Mouse (Mus musculus): ENCODE data around the gene Exo5. TPM values are rescaled to one million over a fixed set of nuclear protein-coding genes. Genes with fewer than 3 reads are reported as not detected.
A peak's percentile ranks its signal among the peaks of the same experiment; 100 is the strongest.

Gene Exo5
- polyA plus RNA-seq, 1 experiment from 2014 or later = 23.8 TPM

DNA sequence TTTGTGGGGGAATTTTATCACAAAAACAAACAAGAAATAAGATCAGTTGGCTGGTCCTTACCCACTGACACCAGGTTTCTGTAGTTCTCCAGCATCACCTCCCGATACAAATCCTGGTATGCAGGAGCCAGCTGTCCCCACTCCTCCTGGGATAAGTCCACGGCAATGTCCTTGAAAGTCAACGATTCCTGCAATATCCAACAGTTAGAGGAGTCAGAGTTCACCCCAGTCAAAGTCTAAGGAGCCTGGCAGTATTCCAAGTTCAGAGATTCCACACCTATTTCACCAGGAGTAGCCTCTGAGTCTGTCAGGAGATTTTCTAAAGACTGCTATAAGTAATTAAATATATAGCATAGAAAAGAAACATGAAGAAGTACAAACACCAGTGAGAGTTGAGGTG lies 10.2 kb upstream of the Exo5 start:
- Histone ChIP-seq H3K9ac (no peak overlapping the region), H3K27me3 (replicated peaks) (no peaks in the 10 kb centered on the region), H3K36me3 (0 out of 2 replicates have a peak, but pooled peaks cover 4% of the 10 kb centered on the region), H3K9me3 (no peaks in the 10 kb centered on the region), H3K27ac (no peak overlapping the region), H3K4me1 (replicated peaks) (no peaks in the 10 kb centered on the region), H3K4me3 (replicated peaks) (no peak overlapping the region), H3K4me2 (replicated peaks) (no peak overlapping the region)
- peak; percentile 73 for ATAC-seq
- 56% methylated on average over 3 of the region's 3 CpGs for WGBS

DNA sequence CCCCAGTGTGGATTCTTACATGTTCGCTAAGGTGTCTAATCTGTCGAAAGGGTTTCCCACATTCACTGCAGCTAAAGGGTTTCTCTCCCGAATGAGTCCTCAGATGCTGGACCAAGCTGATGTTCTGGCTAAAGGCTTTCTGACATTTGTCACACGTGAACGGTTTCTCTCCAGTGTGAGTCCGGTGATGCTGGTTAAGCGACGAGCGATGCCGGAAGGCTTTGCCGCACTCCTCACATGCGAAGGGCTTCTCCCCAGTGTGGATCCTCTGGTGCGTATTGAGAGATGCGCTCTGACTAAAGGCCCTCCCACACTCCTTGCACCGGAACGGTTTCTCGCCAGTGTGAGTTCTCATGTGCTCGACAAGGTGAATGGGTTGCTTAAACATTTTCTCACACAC lies 5.9 kb upstream of the Exo5 start:
- no peak overlapping the region for H3K9ac ChIP-seq
- WGBS = 95% methylated on average over 18 of the region's 18 CpGs
- H3K4me3 ChIP-seq (replicated peaks) = no peak overlapping the region
- H3K27me3 ChIP-seq (replicated peaks) = no peaks in the 10 kb centered on the region
- no peak overlapping the region for H3K27ac ChIP-seq
- H3K4me1 ChIP-seq (replicated peaks) = no peaks in the 10 kb centered on the region
- ATAC-seq = no peak
- H3K4me2 ChIP-seq (replicated peaks) = no peak overlapping the region
- H3K36me3 ChIP-seq = 0 out of 2 replicates have a peak, but pooled peaks cover 4% of the 10 kb centered on the region
- H3K9me3 ChIP-seq = no peaks in the 10 kb centered on the region

GRCm38 (mm10) chr4:120928686-120929085 lies 3.9 kb upstream of the Exo5 start:
- H3K27ac ChIP-seq = no peak overlapping the region
- H3K9me3 ChIP-seq = no peaks in the 10 kb centered on the region
- H3K4me2 ChIP-seq (replicated peaks) = no peak overlapping the region
- no peak for ATAC-seq
- 76% methylated on average over 3 of the region's 3 CpGs for WGBS
- 0 out of 2 replicates have a peak, but pooled peaks cover 4% of the 10 kb centered on the region for H3K36me3 ChIP-seq
- no peak overlapping the region for H3K9ac ChIP-seq
- no peaks in the 10 kb centered on the region for H3K27me3 ChIP-seq (replicated peaks)
- H3K4me1 ChIP-seq (replicated peaks) = no peaks in the 10 kb centered on the region; the same call in 1 of the 2 replicates
- no peak overlapping the region for H3K4me3 ChIP-seq (replicated peaks)

- Histone ChIP-seq H3K4me2 (replicated peaks) (peak overlapping the region; percentile 78), H3K27me3 (replicated peaks) (no peaks in the 10 kb centered on the region), H3K27ac (peak overlapping the region; percentile 94), H3K36me3 (peaks cover 16% of the 10 kb centered on the region), H3K4me1 (replicated peaks) (no peaks in the 10 kb centered on the region; the same call in 1 of the 2 replicates), H3K9me3 (no peaks in the 10 kb centered on the region), H3K4me3 (replicated peaks) (peak overlapping the region; percentile 61), H3K9ac (no peak overlapping the region)
- peak; percentile 75 for ATAC-seq
- 12% methylated on average over 3 of the region's 3 CpGs for WGBS
Observed at GRCm38 (mm10) chr4:120925386-120925785, 569 bp upstream of the Exo5 start.

DNA sequence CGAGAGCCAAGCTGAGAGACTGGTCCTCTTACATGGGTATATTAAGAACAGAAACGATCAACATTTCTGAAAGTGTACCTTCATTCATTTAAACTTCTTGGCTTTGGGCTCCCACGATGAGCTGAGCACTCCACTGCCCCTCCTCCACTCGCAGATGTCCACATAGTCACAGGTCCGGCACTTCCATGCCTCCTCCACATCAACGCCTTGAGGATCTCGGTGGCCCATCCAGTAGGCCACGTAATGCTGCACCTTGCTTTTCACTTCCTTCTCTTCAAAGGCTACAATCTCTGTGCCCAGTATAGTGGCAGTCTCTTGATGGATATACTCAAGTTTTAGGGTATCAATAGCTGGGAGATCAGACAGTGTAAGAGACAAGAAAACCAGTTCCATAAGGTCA lies 3.4 kb downstream of the Exo5 start:
- WGBS = 92% methylated on average over 8 of the region's 8 CpGs
- no peak overlapping the region for H3K27ac ChIP-seq
- H3K4me1 ChIP-seq (replicated peaks) = no peaks in the 10 kb centered on the region; the same call in 1 of the 2 replicates
- H3K27me3 ChIP-seq (replicated peaks) = no peaks in the 10 kb centered on the region
- H3K4me2 ChIP-seq (replicated peaks) = no peak overlapping the region
- no peak overlapping the region for H3K4me3 ChIP-seq (replicated peaks)
- peaks cover 19% of the 10 kb centered on the region for H3K36me3 ChIP-seq
- ATAC-seq = no peak
- no peaks in the 10 kb centered on the region for H3K9me3 ChIP-seq
- no peak overlapping the region for H3K9ac ChIP-seq

GRCm38 (mm10) chr4:120914501-120914900 lies 10.3 kb downstream of the Exo5 start:
- WGBS = 82% methylated on average over 4 of the region's 4 CpGs
- Histone ChIP-seq H3K9me3 (no peaks in the 10 kb centered on the region), H3K4me2 (replicated peaks) (no peak overlapping the region), H3K36me3 (no peaks in the 10 kb centered on the region), H3K27me3 (replicated peaks) (no peaks in the 10 kb centered on the region), H3K4me3 (replicated peaks) (no peak overlapping the region), H3K27ac (no peak overlapping the region), H3K4me1 (replicated peaks) (no peaks in the 10 kb centered on the region), H3K9ac (no peak overlapping the region)
- no peak for ATAC-seq

DNA sequence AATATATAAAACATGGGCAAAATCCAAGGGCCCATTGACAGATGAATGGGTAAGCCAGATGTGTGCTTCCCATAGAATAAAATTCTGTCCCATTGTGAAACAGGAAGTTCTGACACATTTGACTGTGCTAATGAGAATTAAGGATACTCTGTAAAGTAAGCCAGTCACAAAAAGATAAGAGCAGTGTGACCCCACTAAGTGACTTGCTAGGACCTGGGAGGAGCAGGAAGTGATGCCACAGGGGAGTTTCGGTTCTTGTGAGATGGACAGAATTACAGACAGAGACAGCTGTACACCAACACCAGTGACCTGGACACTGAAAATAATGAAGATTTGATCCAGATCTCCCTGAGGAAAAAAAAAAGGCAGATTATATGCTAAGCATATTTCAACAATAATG lies 11.0 kb downstream of the Exo5 start:
- no peak for ATAC-seq
- 71% methylated on average over 1 of the region's 1 CpGs for WGBS

DNA sequence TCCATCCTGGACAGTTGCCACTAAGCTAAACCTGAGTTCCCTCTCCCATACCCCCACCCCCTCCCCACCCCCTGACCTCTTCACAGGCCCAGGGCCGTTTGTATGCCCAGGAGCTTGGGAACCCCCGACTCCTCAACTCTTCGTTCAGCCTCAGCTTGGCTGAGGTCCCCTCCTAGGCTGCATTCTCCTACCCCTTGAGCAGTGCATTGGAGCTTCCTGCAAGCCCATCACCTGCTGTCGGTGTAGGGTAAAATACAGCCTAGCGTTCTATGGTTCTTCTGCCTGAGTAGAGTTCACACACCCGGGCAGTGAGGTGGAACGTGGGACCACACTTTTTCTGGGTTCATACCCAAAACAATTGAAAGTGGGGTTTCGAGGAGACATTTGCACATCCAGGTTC lies 11.4 kb downstream of the Exo5 start:
- Histone ChIP-seq H3K36me3 (no peaks in the 10 kb centered on the region), H3K9me3 (no peaks in the 10 kb centered on the region), H3K4me3 (replicated peaks) (no peak overlapping the region), H3K4me1 (replicated peaks) (no peaks in the 10 kb centered on the region), H3K27ac (no peak overlapping the region), H3K4me2 (replicated peaks) (no peak overlapping the region), H3K9ac (no peak overlapping the region), H3K27me3 (replicated peaks) (no peaks in the 10 kb centered on the region)
- 61% methylated on average over 8 of the region's 8 CpGs for WGBS
- ATAC-seq = no peak

More for the DNA sequence above, 11.0 kb downstream of the Exo5 start:
- Histone ChIP-seq H3K36me3 (no peaks in the 10 kb centered on the region), H3K27me3 (replicated peaks) (no peaks in the 10 kb centered on the region), H3K27ac (no peak overlapping the region), H3K4me2 (replicated peaks) (no peak overlapping the region), H3K4me1 (replicated peaks) (no peaks in the 10 kb centered on the region), H3K9me3 (no peaks in the 10 kb centered on the region), H3K4me3 (replicated peaks) (no peak overlapping the region), H3K9ac (no peak overlapping the region)

DNA sequence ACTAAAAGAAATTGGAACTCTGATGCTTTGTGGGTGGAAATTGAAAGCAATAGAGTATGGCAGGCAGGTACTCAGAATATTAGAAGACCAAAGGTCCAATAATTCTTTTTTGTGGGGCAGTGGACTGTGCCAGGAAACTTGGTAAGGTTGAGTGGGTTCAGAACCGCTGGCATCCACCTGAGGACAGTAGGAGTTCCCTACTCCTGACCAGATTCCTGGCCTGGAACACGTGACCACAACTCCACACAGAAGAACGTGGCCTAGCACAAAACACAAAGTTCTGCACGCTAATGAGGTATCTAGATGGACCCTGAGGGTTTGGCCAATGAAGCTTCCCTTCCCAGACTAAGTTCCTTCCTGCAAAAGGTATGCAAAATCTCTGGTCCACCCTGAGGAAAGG lies 12.0 kb downstream of the Exo5 start:
- H3K4me3 ChIP-seq (replicated peaks) = no peak overlapping the region
- no peak for ATAC-seq
- no peak overlapping the region for H3K4me2 ChIP-seq (replicated peaks)
- H3K9ac ChIP-seq = no peak overlapping the region
- no peak overlapping the region for H3K27ac ChIP-seq
- H3K27me3 ChIP-seq (replicated peaks) = no peaks in the 10 kb centered on the region
- 57% methylated on average over 4 of the region's 4 CpGs for WGBS
- H3K9me3 ChIP-seq = no peaks in the 10 kb centered on the region
- no peaks in the 10 kb centered on the region for H3K36me3 ChIP-seq
- no peaks in the 10 kb centered on the region for H3K4me1 ChIP-seq (replicated peaks)

DNA sequence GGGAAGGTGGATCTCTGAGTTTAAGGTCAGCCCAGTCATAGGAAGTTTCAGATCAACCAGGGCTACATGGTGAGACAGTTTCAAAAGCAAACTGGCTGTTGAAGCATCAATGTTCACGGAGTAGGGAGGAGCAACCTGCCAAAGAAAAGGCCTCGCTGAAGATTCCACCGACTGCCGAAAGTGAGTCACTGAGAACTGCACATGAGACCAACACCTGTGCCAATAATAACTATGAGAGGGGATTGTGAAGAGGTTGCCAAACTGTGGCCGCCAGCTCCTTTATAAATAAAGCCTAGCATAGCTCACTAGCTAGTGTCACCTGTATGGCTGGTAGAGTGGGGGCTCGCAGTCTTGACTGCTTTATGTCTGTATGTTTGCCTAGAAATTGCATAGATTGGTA lies 13.7 kb downstream of the Exo5 start:
- Histone ChIP-seq H3K4me1 (replicated peaks) (no peaks in the 10 kb centered on the region), H3K9ac (no peak overlapping the region), H3K4me3 (replicated peaks) (no peak overlapping the region), H3K27ac (no peak overlapping the region), H3K4me2 (replicated peaks) (no peak overlapping the region), H3K9me3 (no peaks in the 10 kb centered on the region), H3K36me3 (no peaks in the 10 kb centered on the region), H3K27me3 (replicated peaks) (no peaks in the 10 kb centered on the region)
- 83% methylated on average over 6 of the region's 6 CpGs for WGBS
- ATAC-seq = no peak

DNA sequence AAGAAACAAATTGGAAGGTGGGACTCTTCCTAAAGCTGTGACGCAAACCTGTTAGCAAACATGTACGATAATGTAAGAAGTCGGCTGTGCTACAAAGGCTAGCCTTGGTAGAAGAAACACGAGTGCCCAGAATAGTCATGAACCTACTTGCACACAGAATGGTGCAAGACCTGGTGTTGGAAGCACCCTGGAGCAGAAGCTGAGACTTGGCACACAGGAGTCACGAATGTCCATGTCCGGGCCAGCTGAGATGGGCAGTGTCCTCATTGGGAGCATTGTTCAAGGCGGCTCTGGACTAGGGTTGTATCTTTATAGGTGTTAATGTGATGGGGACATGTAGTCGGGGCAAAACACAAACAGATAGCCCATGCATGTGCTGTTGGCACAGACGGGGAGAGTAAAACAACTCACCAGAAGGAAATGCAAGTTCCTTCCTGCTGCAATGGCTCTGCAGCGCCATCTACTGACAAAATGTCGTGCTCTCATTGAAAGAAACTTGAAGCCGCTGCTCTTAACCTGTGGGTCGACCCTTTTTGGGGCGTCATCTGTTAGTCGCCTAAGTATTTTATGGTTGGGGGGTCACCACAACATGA lies 15.2 kb downstream of the Exo5 start:
- no peak for ATAC-seq
- no peak overlapping the region for H3K4me2 ChIP-seq (replicated peaks)
- H3K9me3 ChIP-seq = no peaks in the 10 kb centered on the region
- H3K27me3 ChIP-seq (replicated peaks) = no peaks in the 10 kb centered on the region
- H3K4me3 ChIP-seq (replicated peaks) = no peak overlapping the region
- H3K36me3 ChIP-seq = no peaks in the 10 kb centered on the region
- no peaks in the 10 kb centered on the region for H3K4me1 ChIP-seq (replicated peaks)
- WGBS = 32% methylated on average over 15 of the region's 15 CpGs
- no peak overlapping the region for H3K27ac ChIP-seq
- no peak overlapping the region for H3K9ac ChIP-seq

DNA sequence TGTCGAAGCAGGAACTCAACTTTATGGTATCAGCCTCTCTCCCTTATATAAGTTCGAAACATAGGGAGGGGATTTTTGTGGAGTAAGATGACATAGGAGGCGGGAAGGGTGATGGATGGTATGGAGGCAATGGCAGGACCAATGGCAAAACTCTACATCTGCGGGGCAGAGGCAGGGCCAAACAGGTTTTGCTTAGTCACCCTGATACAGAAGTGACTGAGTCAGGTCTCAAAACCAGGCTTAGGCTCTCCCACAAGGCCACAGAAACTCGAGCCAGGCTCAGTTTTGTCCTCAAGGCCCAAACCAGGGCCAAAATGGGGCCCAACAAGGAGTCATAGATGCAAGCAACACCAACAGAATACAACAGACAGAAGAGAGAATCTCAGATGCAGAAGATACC lies 19.2 kb downstream of the Exo5 start:
- ATAC-seq = no peak
- H3K9ac ChIP-seq = no peak overlapping the region
- no peak overlapping the region for H3K4me3 ChIP-seq (replicated peaks)
- H3K27me3 ChIP-seq (replicated peaks) = no peaks in the 10 kb centered on the region
- H3K4me2 ChIP-seq (replicated peaks) = no peak overlapping the region
- no peaks in the 10 kb centered on the region for H3K36me3 ChIP-seq
- no peaks in the 10 kb centered on the region for H3K9me3 ChIP-seq
- WGBS = 79% methylated on average over 5 of the region's 5 CpGs
- no peaks in the 10 kb centered on the region for H3K4me1 ChIP-seq (replicated peaks)
- H3K27ac ChIP-seq = no peak overlapping the region

- Histone ChIP-seq H3K4me1 (replicated peaks) (no peaks in the 10 kb centered on the region), H3K27ac (no peak overlapping the region), H3K27me3 (replicated peaks) (no peaks in the 10 kb centered on the region), H3K9me3 (no peaks in the 10 kb centered on the region), H3K4me2 (replicated peaks) (no peak overlapping the region), H3K9ac (no peak overlapping the region), H3K4me3 (replicated peaks) (no peak overlapping the region), H3K36me3 (no peaks in the 10 kb centered on the region)
- no peak for ATAC-seq
- WGBS = 39% methylated on average over 4 of the region's 4 CpGs
Observed at GRCm38 (mm10) chr4:120904533-120904932, 20.3 kb downstream of the Exo5 start.

Measured in intestine, embryonic 15.5 days (tissue).